Comparison of ENCODE assay signal across 10 mouse cellular contexts in the genomic region with DNA sequence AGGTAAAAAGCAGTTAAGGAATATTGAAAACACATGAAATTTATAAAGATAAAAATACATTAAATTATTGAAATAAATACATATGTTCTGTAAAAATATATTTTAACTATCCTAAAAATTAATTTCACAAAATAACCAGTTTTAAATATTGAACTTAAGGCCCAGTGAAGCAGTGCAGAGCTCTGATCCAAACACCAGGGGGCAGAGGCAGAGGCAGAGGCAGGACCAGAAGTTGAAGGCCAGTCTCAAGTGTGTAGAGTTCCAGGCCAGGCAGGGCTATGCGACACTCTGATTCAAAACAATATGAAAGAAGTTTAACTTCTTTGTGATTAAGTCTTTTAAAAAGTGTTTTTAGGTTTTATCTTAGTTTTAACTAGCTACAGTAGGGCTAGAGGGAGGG.
DNase-seq lines count a peak whose midpoint lies in the region; TF ChIP-seq lines count a peak whose summit lies in the region.
"Had no signal": no experiment of that assay in that cellular context is flagged by ENCODE, and none has a peak within 500 bp of the region (broad histone marks: within the 10 kb centered on the region; RNA-seq: fewer than 3 reads in every experiment).

No protein-coding gene starts in this region.

- TF ChIP-seq POLR2A in cortical plate, adult 2 months (IDR thresholded peaks at IDR 0.05; ENCODE audit: extremely low read depth, insufficient read depth, low read length): no peak
- TF ChIP-seq POLR2A in small intestine, adult 2 months (IDR thresholded peaks at IDR 0.05; ENCODE audit: low read depth, low read length): no peak

- WGBS in small intestine, adult 2 months: 87% methylated on average over 1 of the region's 1 CpGs

- no peak overlapping the region for H3K27ac ChIP-seq in cortical plate, adult 2 months (ENCODE audit: insufficient read depth, low read length)
- no peak overlapping the region for H3K27ac ChIP-seq in small intestine, adult 2 months (ENCODE audit: insufficient read depth, low read depth, low read length)
- H3K27ac ChIP-seq: embryonic facial prominence, embryonic 12.5 days had no signal

- H3K4me3 ChIP-seq in cortical plate, adult 2 months (ENCODE audit: insufficient read depth, low read length): no peak overlapping the region
- no peak overlapping the region for H3K4me3 ChIP-seq in small intestine, adult 2 months (ENCODE audit: low read depth, low read length)
- H3K4me3 ChIP-seq: embryonic facial prominence, embryonic 12.5 days had no signal

- no peaks in the 10 kb centered on the region for H3K27me3 ChIP-seq in small intestine, adult 2 months (ENCODE audit: control insufficient read depth, insufficient read depth, low read length)
- H3K27me3 ChIP-seq: embryonic facial prominence, embryonic 12.5 days had no signal

- no peaks in the 10 kb centered on the region for H3K4me1 ChIP-seq in cortical plate, adult 2 months (ENCODE audit: control insufficient read depth, insufficient read depth, low read length)
- no peaks in the 10 kb centered on the region for H3K4me1 ChIP-seq in small intestine, adult 2 months (ENCODE audit: control insufficient read depth, insufficient read depth, insufficient read length, low read length)
- H3K4me1 ChIP-seq: embryonic facial prominence, embryonic 12.5 days had no signal

- DNase-seq in embryo, embryonic 10 days (ENCODE audit: low spot score): peak; percentile 20
- DNase-seq in embryo, embryonic 9.5 days (ENCODE audit: extremely low spot score): no peak
- peak; percentile 11 for DNase-seq in retina, embryonic 14.5 days (ENCODE audit: low spot score)
- no peak for DNase-seq in retina, postnatal 1 day
- no peak for DNase-seq in right cerebral cortex, postnatal 10 days (ENCODE audit: low spot score in 2 of 2)
- DNase-seq in cerebellum, adult 18-20 months: no peak
- DNase-seq: thymus, postnatal 25 days had no signal

- H3K36me3 ChIP-seq in small intestine, adult 2 months (ENCODE audit: control insufficient read depth, insufficient read depth, low read length): peaks cover 6% of the 10 kb centered on the region; the same call in 1 of the 2 replicates

- peak; percentile 19; the same call in 1 of the 2 replicates for TF ChIP-seq CTCF in cortical plate, adult 2 months (IDR thresholded peaks at IDR 0.05; ENCODE audit: extremely low read depth, insufficient read depth, low read length)
- peak; percentile 52; the same call in 1 of the 2 replicates for TF ChIP-seq CTCF in small intestine, adult 2 months (IDR thresholded peaks at IDR 0.05; ENCODE audit: extremely low read depth, insufficient read length, insufficient replicate concordance, low read depth, low read length)

Comparison
In these comparisons a context has a peak if more than half of its experiments do, and no peak if none do; other contexts are left out.
1. DNase-seq: peak in embryo, embryonic 10 days (single experiment) and retina, embryonic 14.5 days (single experiment); none in embryo, embryonic 9.5 days (single experiment), retina, postnatal 1 day (single experiment), right cerebral cortex, postnatal 10 days (0 of 2) and cerebellum, adult 18-20 months (0 of 2).